Mouse (Mus musculus) liver, adult 2 months (tissue): ENCODE data around the gene Eps8l2.

ENCODE experiments used
- CTCF ChIP-seq: fragments of 200-500 bp; IDR thresholded peaks from 2 replicates; pipeline ENCODE4 v1.5.1; 2011; ENCODE audit warnings: low read depth, low read length, control low read depth
- POLR2A ChIP-seq: fragments of 200-500 bp; IDR thresholded peaks from 2 replicates; pipeline ENCODE4 v1.6.1; 2011; ENCODE audit warnings: low read length, control low read depth; ENCODE audit not compliant: insufficient read depth; ENCODE audit errors: extremely low read depth

GRCm38 (mm10) chr7:141379584-141379983 is 40.9 kb downstream of the Eps8l2 start:
- no peak for TF ChIP-seq POLR2A
- TF ChIP-seq CTCF, result no peak
